Comparison of ENCODE assay signal across 29 mouse cellular contexts in the genomic region with DNA sequence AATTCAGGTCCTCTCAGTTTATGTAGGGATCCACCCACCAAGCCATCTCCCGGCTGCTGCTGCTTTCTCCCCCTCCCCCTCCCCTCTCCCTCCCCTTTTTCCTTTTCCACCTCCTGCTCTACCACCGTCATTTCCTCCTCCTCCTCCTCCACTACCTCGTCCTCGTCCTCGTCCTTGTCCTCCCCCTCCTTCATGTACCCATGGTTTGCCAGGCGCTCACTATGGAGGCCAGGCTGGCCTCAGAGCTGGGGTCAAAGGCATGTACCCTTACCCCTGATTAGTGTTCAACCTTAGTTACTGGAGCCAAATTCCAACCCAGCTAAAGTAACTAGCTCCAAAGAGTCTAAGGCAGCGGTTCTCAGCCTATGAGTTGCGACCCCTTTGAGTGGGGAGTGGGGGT. TPM values are rescaled to one million over a fixed set of nuclear protein-coding genes. Genes with fewer than 3 reads are reported as not detected.
A peak's percentile ranks its signal among the peaks of the same experiment; 100 is the strongest.
DNase-seq lines count a peak whose midpoint lies in the region; ATAC-seq and TF ChIP-seq lines count a peak whose summit lies in the region.
"Had no signal": no experiment of that assay in that cellular context is flagged by ENCODE, and none has a peak within 500 bp of the region (broad histone marks: within the 10 kb centered on the region; RNA-seq: fewer than 3 reads in every experiment).

No protein-coding gene starts in this region.

- no peak for TF ChIP-seq POLR2A in small intestine, adult 2 months (IDR thresholded peaks at IDR 0.05; ENCODE audit: low read depth, low read length)

- peaks cover 7% of the 10 kb centered on the region; the same call in 1 of the 2 replicates for H3K4me1 ChIP-seq in intestine, embryonic 16.5 days (ENCODE audit: control insufficient read depth, insufficient read depth, low read length)
- peaks cover 11% of the 10 kb centered on the region; the same call in 1 of the 2 replicates for H3K4me1 ChIP-seq in kidney, embryonic 15.5 days
- peaks cover 19% of the 10 kb centered on the region; the same call in 1 of the 2 replicates for H3K4me1 ChIP-seq in small intestine, adult 2 months (ENCODE audit: control insufficient read depth, insufficient read depth, insufficient read length, low read length)
- H3K4me1 ChIP-seq: embryonic facial prominence, embryonic 15.5 days; limb, embryonic 12.5 days; neural tube, embryonic 15.5 days had no signal

- H3K4me2 ChIP-seq in intestine, embryonic 16.5 days (ENCODE audit: low read depth, low read length) = peak overlapping the region; percentile 9; the same call in 1 of the 2 replicates
- no peak overlapping the region for H3K4me2 ChIP-seq in kidney, embryonic 15.5 days
- H3K4me2 ChIP-seq: embryonic facial prominence, embryonic 15.5 days; heart, embryonic 11.5 days; limb, embryonic 12.5 days; liver, embryonic 11.5 days; midbrain, embryonic 12.5 days; neural tube, embryonic 15.5 days had no signal

- 0 out of 2 replicates have a peak overlapping the region, but pooled peaks have one; percentile 47 for H3K9ac ChIP-seq in intestine, embryonic 16.5 days (ENCODE audit: low read depth, low read length)
- H3K9ac ChIP-seq in kidney, embryonic 15.5 days = no peak overlapping the region
- H3K9ac ChIP-seq: embryonic facial prominence, embryonic 15.5 days; limb, embryonic 12.5 days; liver, postnatal 0 days; midbrain, embryonic 12.5 days; neural tube, embryonic 15.5 days had no signal

- no peak overlapping the region for H3K4me3 ChIP-seq in intestine, embryonic 16.5 days (ENCODE audit: low read length)
- H3K4me3 ChIP-seq in kidney, embryonic 15.5 days (replicated peaks) = no peak overlapping the region
- H3K4me3 ChIP-seq in small intestine, adult 2 months (ENCODE audit: low read depth, low read length) = peak overlapping the region; percentile 20; the same call in 1 of the 2 replicates
- H3K4me3 ChIP-seq: embryonic facial prominence, embryonic 15.5 days; hindbrain, embryonic 10.5 days; limb, embryonic 12.5 days; midbrain, embryonic 12.5 days; neural tube, embryonic 15.5 days had no signal

- DNase-seq in kidney, adult 11 months = peak; percentile 62
- DNase-seq in kidney, postnatal 4 days = no peak
- DNase-seq in layer of hippocampus, adult 11-12 months (ENCODE audit: low spot score) = no peak
- no peak for DNase-seq in left cerebral cortex, adult 8-10 months (ENCODE audit: low spot score in 2 of 2)
- DNase-seq: adrenal gland, adult 2 months; B cell, adult 2 months; cerebellum, adult 11 months; cerebellum, adult 9-11 months; gastrocnemius, postnatal 25 days; liver, postnatal 0 days; lung, postnatal 14 days had no signal

- 55% methylated on average over 8 of the region's 8 CpGs for WGBS in intestine, embryonic 16.5 days
- 47% methylated on average over 8 of the region's 8 CpGs for WGBS in kidney, embryonic 15.5 days
- 63% methylated on average over 8 of the region's 8 CpGs for WGBS in small intestine, adult 2 months

- no peaks in the 10 kb centered on the region for H3K27me3 ChIP-seq in intestine, embryonic 16.5 days (replicated peaks; ENCODE audit: control insufficient read depth, insufficient read depth, low read length)
- no peaks in the 10 kb centered on the region for H3K27me3 ChIP-seq in kidney, embryonic 15.5 days
- no peaks in the 10 kb centered on the region for H3K27me3 ChIP-seq in small intestine, adult 2 months (ENCODE audit: control insufficient read depth, insufficient read depth, low read length)
- H3K27me3 ChIP-seq: CH12.LX; embryonic facial prominence, embryonic 15.5 days; limb, embryonic 12.5 days; midbrain, embryonic 12.5 days; neural tube, embryonic 15.5 days had no signal

- no peaks in the 10 kb centered on the region for H3K9me3 ChIP-seq in intestine, embryonic 16.5 days (ENCODE audit: control insufficient read depth, low read length)
- H3K9me3 ChIP-seq in kidney, embryonic 15.5 days (replicated peaks) = no peaks in the 10 kb centered on the region
- H3K9me3 ChIP-seq: embryonic facial prominence, embryonic 15.5 days; hindbrain, embryonic 10.5 days; limb, embryonic 12.5 days; midbrain, embryonic 12.5 days; neural tube, embryonic 15.5 days had no signal

- peak overlapping the region; percentile 81; the same call in 1 of the 2 replicates for H3K27ac ChIP-seq in intestine, embryonic 16.5 days (ENCODE audit: low read length)
- peak overlapping the region; percentile 68; the same call in 1 of the 2 replicates for H3K27ac ChIP-seq in kidney, embryonic 15.5 days
- H3K27ac ChIP-seq in small intestine, adult 2 months (ENCODE audit: insufficient read depth, low read depth, low read length) = peak overlapping the region; percentile 96
- H3K27ac ChIP-seq: embryonic facial prominence, embryonic 15.5 days; hindbrain, embryonic 10.5 days; hindbrain, postnatal 0 days; limb, embryonic 12.5 days; midbrain, embryonic 12.5 days; neural tube, embryonic 15.5 days had no signal

- no peaks in the 10 kb centered on the region for H3K36me3 ChIP-seq in intestine, embryonic 16.5 days (ENCODE audit: control insufficient read depth, insufficient read depth, low read length)
- no peaks in the 10 kb centered on the region for H3K36me3 ChIP-seq in kidney, embryonic 15.5 days
- H3K36me3 ChIP-seq in small intestine, adult 2 months (ENCODE audit: control insufficient read depth, insufficient read depth, low read length) = no peaks in the 10 kb centered on the region
- H3K36me3 ChIP-seq: embryonic facial prominence, embryonic 15.5 days; hindbrain, embryonic 10.5 days; limb, embryonic 12.5 days; midbrain, embryonic 12.5 days; neural tube, embryonic 15.5 days had no signal

- TF ChIP-seq CTCF in small intestine, adult 2 months (IDR thresholded peaks at IDR 0.05; ENCODE audit: extremely low read depth, insufficient read length, insufficient replicate concordance, low read depth, low read length) = no peak

- no peak; the same call in 1 of the 2 replicates for ATAC-seq in intestine, embryonic 16.5 days
- ATAC-seq in kidney, embryonic 15.5 days (replicated peaks; ENCODE audit: low FRiP score) = no peak
- ATAC-seq: forebrain, embryonic 16.5 days; hindbrain, postnatal 0 days; liver, postnatal 0 days had no signal

RNA-seq across cellular contexts. Expression of a gene that starts 13.2 kb away (rescaled TPM):
- polyA plus RNA-seq in intestine, embryonic 16.5 days (2015; fragmentation: Nextera tagmentation; extraction: Ambion mirVana) = 1.3 and 1.9 TPM in 2 replicates
- polyA plus RNA-seq in kidney, embryonic 15.5 days (2015; fragmentation: Nextera tagmentation; extraction: Ambion mirVana) = 3.7 and 4.4 TPM in 2 replicates
- polyA plus RNA-seq in small intestine, adult 2 months (2012; rRNA removed) = 0.46 TPM in 1 of 2 replicates, not detected in the other
- under 1 TPM; 0.28 to 0.70 (median 0.53) TPM for total RNA-seq in left cerebral cortex, adult 8-10 months (2022)
- total RNA-seq: adrenal gland, adult 2 months; common myeloid progenitor, adult 5-6 weeks; layer of hippocampus, adult 18-20 months; megakaryocyte progenitor cell, adult 5-6 weeks; MEL had no signal

RNA-seq across cellular contexts. Expression of a gene that starts 14.8 kb away (rescaled TPM):
- polyA plus RNA-seq in intestine, embryonic 16.5 days (2015; fragmentation: Nextera tagmentation; extraction: Ambion mirVana) = 7.4 and 10.6 TPM in 2 replicates
- polyA plus RNA-seq in kidney, embryonic 15.5 days (2015; fragmentation: Nextera tagmentation; extraction: Ambion mirVana) = 0.73 and 1.1 TPM in 2 replicates
- 25.8 and 57.1 TPM in 2 replicates for polyA plus RNA-seq in small intestine, adult 2 months (2012; rRNA removed)
- total RNA-seq in left cerebral cortex, adult 8-10 months (2022) = under 1 TPM in 2 of 4 experiments, not detected in 2; 0.16 to 0.23 TPM
- total RNA-seq: common myeloid progenitor, adult 5-6 weeks; hindbrain, postnatal 0 days; layer of hippocampus, postnatal 14 days had no signal
- polyA plus RNA-seq: liver, embryonic 11.5 days; liver, postnatal 0 days had no signal

RNA-seq across cellular contexts. Expression of a gene that starts 40.5 kb away (rescaled TPM):
- polyA plus RNA-seq in intestine, embryonic 16.5 days (2015; fragmentation: Nextera tagmentation; extraction: Ambion mirVana) = 14.0 and 16.5 TPM in 2 replicates
- polyA plus RNA-seq in kidney, embryonic 15.5 days (2015; fragmentation: Nextera tagmentation; extraction: Ambion mirVana) = 21.6 TPM in 2 replicates
- 1.4 and 1.6 TPM in 2 replicates for polyA plus RNA-seq in small intestine, adult 2 months (2012; rRNA removed)
- total RNA-seq in left cerebral cortex, adult 8-10 months (2022) = 10 to 100 TPM; 15.8 to 22.4 (median 19.3) TPM

RNA-seq across cellular contexts. Expression of a gene that starts 55.5 kb away (rescaled TPM):
- polyA plus RNA-seq in intestine, embryonic 16.5 days (2015; fragmentation: Nextera tagmentation; extraction: Ambion mirVana) = 1.6 and 1.7 TPM in 2 replicates
- polyA plus RNA-seq in kidney, embryonic 15.5 days (2015; fragmentation: Nextera tagmentation; extraction: Ambion mirVana) = 0.33 and 0.53 TPM in 2 replicates
- 1.5 and 1.7 TPM in 2 replicates for polyA plus RNA-seq in small intestine, adult 2 months (2012; rRNA removed)
- 10 to 100 TPM; 42.7 to 51.5 (median 47.1) TPM for total RNA-seq in left cerebral cortex, adult 8-10 months (2022)
- total RNA-seq: common myeloid progenitor, adult 5-6 weeks; megakaryocyte progenitor cell, adult 5-6 weeks had no signal
